Mouse (Mus musculus): ENCODE measurements around the gene Akap10. TPM values are rescaled to one million over a fixed set of nuclear protein-coding genes. Genes with fewer than 3 reads are reported as not detected.

Akap10 gene
- polyA plus RNA-seq, 1 experiment from 2014 or later: 21.9 TPM

DNA sequence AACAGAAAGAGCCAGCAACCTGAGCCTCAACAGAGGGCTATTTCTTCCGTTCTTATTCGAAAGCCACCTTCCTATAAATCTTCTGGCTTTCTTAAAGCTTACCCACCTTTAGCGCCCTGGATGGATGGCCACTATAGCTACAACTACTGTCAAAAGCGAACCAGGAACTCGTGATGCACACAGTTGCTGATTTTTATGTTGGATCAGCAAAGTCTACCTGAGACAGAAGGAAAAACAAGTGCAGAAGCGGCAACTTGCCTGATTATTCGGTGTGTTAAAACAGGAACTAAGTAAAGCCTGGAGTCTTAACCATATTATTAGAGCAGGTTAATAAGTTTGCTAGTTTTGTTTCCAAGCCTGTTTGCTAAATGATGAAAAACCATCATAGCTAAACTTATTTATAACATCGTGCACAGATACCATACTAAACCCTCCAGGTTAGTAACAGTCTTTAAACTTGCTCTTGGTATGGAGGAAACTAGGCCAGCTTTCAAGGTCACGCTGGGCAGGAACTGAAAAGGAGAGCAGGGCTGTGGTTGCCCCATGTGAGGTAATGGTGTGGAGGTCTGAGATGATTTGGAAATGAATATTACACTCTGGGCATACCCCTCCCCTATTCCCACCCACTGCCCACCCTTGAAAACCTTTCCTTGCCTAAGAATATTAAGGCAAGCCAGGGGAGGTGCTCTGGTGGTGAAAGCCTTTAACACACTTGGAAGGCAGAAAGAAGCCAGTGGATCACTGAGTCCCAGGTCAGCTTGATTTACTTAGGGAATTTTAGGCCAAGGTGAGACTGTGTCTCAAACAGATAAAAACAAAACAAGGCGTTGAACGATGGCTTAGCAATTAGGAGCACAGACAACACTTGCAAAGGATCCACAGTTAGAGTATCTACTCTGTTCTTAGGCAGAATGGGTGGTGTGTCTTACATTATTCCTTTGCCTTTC lies 861 bp upstream of the Akap10 start:
- H3K27me3 ChIP-seq: no peaks in the 10 kb centered on the region
- in situ Hi-C loops (cut with MboI; ENCODE audit: low pct_unique_long_range_greater_than_20kb): loop anchor here (25.0 kb wide), 1 partner anchor 656 kb away; no protein-coding TSS in a partner anchor
- CTCF ChIA-PET: no interaction called here
- DNase-seq (ENCODE audit: low read depth, low spot score) (no peak), ATAC-seq (no peak)
- POLR2A ChIA-PET: interaction anchor here (1.2 kb wide), 1 partner anchor 350 kb away, joined by 4 read pairs; the partner anchor contains the start of genes Ttc19 and Zswim7
- no peak for TF ChIP-seq CTCF (IDR thresholded peaks at IDR 0.05)

DNA sequence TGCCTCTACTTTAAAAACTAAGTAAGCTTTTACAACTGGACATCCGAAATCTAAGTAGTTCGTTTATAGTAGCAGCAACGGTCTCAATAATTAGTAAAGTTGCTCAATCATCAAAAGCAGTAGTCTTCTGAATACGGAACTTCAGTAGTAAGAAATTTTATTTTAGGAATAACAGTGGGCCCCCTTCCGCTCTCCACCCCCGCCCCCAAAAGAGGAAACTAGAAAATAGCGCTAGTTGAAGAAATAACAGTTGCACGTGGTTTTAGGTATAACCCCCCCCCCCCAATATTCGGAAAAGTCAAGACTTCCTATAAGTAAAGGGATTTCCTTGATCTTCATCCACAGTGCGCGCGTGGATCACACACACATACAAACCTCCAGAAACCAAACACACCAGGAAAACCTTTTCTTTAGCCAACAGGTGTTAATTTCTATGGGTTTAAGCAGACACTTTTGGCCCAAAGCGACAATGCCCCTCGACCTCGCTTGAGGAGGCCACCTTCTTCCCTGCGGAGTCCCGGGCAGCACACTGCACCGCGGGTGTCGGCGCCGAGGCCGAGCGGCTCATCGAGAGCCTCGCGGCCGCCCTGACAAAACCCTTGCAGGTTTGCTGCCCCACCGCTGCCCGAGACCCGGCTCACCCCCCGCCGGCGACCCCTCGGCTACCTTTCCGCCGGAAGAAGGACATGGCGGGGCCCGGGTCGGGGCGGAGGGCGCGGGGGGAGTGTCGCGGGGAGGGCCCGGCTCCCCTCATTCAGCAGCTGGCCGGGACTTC lies 542 bp downstream of the Akap10 start:
- ATAC-seq (peak; percentile 20), DNase-seq (ENCODE audit: low read depth, low spot score) (no peak)
- H3K27me3 ChIP-seq: no peaks in the 10 kb centered on the region
- in situ Hi-C loops (cut with MboI; ENCODE audit: low pct_unique_long_range_greater_than_20kb): loop anchor here (25.0 kb wide), 1 partner anchor 658 kb away; no protein-coding TSS in a partner anchor
- ChIA-PET CTCF (no interaction called here), POLR2A (no interaction called here)
- TF ChIP-seq CTCF (IDR thresholded peaks at IDR 0.05): no peak

DNA sequence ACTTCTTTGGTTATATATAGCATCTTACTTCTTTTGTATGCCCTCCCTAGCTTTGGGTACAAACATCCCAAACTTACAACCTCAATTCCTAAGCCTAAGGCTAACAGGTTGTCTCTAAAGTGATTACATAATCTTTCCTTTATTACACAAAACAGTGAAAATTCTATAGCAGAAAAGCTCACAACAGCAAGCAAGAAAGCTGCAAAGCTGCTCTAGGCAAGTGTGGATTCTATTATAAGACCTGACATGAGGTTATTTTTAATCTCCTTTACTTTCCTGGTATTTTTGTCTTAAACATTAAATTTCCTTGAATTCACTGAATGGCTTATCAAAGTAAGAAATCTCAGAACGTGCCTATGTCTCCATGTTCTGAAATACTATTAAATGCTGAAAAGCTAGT lies 6.7 kb downstream of the Akap10 start:
- POLR2A ChIA-PET: no interaction called here
- H3K27me3 ChIP-seq: no peaks in the 10 kb centered on the region
- CTCF ChIA-PET: interaction anchor here (1.1 kb wide), 1 partner anchor 9 kb away, joined by 3 read pairs; no protein-coding TSS in a partner anchor
- DNase-seq (ENCODE audit: low read depth, low spot score) (no peak), ATAC-seq (no peak)
- in situ Hi-C loops (cut with MboI; ENCODE audit: low pct_unique_long_range_greater_than_20kb): no loop called here
- TF ChIP-seq CTCF (IDR thresholded peaks at IDR 0.05): no peak

DNA sequence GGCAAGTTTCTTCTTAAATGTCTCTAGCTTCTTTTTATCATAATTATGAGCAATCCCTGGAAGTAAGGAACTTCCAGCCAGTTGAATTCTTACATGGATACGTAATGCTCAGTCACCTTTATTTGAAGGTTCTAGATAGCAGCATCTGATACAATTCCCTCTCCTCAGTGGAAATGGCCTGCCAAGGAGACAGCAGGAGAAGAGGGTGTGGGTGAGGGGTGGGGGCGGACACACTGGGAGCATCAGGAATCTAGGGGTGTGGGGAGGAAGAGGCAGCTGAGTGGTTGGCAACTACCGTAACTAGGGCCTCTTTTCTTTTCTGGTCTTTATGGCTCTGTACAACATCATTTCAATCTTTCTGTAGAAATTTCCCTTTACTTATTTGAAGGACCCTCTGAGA lies 10.3 kb downstream of the Akap10 start:
- in situ Hi-C loops (cut with MboI; ENCODE audit: low pct_unique_long_range_greater_than_20kb): no loop called here
- ATAC-seq: no peak
- ChIA-PET CTCF (no interaction called here), POLR2A (no interaction called here)
- no peak for TF ChIP-seq CTCF (IDR thresholded peaks at IDR 0.05)
- H3K27me3 ChIP-seq: no peaks in the 10 kb centered on the region
- no peak for DNase-seq (ENCODE audit: low read depth, low spot score)

DNA sequence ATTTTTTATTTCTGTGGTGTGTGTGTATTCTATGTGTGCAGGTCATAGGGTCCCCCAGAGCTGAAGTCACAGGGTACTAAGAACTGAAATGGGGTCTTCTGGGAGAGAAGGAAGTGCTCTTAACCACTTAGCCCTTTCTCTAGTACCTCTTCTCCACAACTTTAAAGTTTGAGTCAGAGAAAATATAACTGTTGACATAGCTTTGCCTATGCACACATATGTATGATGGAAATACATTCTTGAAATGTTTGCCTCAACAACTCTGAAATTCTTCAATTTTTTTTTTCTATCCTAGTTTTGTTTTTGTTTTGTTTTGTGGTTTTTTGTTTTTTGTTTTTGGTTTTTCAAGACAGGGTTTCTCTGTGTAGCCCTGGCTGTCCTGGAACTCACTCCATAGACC lies 21.7 kb downstream of the Akap10 start:
- ChIA-PET CTCF (no interaction called here), POLR2A (no interaction called here)
- DNase-seq (ENCODE audit: low read depth, low spot score) (no peak), ATAC-seq (no peak)
- in situ Hi-C loops (cut with MboI; ENCODE audit: low pct_unique_long_range_greater_than_20kb): no loop called here
- TF ChIP-seq CTCF (IDR thresholded peaks at IDR 0.05): no peak
- H3K27me3 ChIP-seq: no peaks in the 10 kb centered on the region

DNA sequence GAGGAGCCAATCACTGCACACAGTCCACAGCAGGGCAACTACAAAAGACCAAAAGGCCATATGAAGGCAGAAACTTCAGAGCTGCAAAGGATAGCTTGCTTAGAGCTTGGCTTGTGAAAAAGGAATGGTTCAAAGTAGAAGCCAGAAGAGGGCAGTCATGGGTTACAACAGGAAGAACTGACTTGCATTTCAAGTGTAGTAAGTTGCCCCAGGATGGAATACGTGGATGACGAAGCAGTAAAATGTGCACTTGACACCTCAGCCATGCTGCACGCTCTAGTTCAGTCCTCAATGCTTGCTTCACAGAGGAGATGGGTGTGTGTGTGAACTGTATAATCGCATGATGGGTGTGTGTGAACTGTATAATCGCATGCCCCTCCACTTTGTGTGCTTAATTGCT lies 47.9 kb downstream of the Akap10 start:
- DNase-seq (ENCODE audit: low read depth, low spot score) (no peak), ATAC-seq (no peak)
- H3K27me3 ChIP-seq: no peaks in the 10 kb centered on the region
- POLR2A ChIA-PET: no interaction called here
- TF ChIP-seq CTCF (IDR thresholded peaks at IDR 0.05): peak; percentile 17
- CTCF ChIA-PET: no interaction called here
- in situ Hi-C loops (cut with MboI; ENCODE audit: low pct_unique_long_range_greater_than_20kb): no loop called here

DNA sequence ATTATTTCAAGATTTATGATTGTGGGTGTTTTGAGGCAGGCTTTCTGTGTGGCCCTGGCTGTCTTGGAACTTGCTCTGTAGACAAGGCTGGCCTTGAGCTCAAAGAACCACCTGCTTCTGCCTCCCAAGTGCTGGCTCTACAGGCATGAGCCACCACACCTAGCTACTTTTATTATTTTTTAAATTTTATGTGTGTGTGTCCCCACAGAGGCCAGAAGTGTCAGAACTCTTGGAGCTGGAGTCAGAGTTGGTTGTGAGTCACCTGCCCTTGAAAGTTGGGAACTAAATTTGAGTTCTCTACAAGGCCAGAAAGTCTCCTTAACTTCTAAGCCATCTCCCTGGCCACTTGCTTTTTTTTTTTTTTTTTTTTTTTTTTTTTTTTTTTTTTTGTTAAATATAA lies 50.1 kb downstream of the Akap10 start:
- H3K27me3 ChIP-seq: no peaks in the 10 kb centered on the region
- in situ Hi-C loops (cut with MboI; ENCODE audit: low pct_unique_long_range_greater_than_20kb): no loop called here
- no peak for ATAC-seq

DNA sequence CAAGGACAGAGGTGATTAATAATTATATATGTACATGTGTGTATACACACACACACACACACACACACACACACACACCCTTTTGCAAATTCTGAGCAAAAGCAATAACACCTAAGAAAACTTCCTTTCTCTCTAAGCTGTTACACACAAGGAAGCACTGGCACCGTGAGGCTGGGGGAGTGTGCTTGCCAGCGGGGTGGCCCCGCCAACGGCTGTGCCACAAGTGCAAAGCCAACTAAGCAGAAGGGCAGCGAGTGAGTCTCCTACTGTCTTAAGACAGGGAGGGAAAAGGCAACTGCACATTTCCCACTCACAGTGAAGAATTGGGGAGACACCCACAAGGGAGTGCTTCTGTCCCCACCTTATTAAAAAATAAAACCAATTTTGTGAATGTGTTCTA lies 58.2 kb downstream of the Akap10 start:
- POLR2A ChIA-PET: no interaction called here
- ATAC-seq (no peak), DNase-seq (ENCODE audit: low read depth, low spot score) (no peak)
- H3K27me3 ChIP-seq: no peaks in the 10 kb centered on the region
- CTCF ChIA-PET: no interaction called here
- in situ Hi-C loops (cut with MboI; ENCODE audit: low pct_unique_long_range_greater_than_20kb): no loop called here
- no peak for TF ChIP-seq CTCF (IDR thresholded peaks at IDR 0.05)

More for the DNA sequence above, 50.1 kb downstream of the Akap10 start:
- CTCF ChIA-PET: no interaction called here
- POLR2A ChIA-PET: no interaction called here
- no peak for TF ChIP-seq CTCF (IDR thresholded peaks at IDR 0.05)
- DNase-seq (ENCODE audit: low read depth, low spot score): no peak

DNA sequence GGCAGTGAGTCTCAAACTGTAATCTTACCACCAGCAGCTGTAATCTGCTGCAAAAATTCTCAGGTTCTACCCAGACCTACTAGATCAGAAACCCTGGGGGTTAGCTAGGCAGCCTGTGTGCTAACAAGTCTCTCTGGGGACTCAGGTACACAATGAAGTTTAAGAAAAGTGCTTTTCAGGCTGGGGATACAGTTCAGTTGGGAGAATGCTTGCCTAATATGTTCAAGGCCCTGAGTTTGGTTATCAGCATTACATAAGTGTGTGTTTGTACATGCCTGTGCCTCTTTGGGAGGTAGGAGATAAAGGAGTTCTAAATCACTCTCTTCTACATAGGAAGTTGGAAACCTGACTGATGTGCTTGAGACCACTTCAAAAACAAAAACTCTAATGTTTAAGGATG lies 63.2 kb downstream of the Akap10 start:
- H3K27me3 ChIP-seq: no peaks in the 10 kb centered on the region
- ChIA-PET POLR2A (no interaction called here), CTCF (no interaction called here)
- ATAC-seq (no peak), DNase-seq (ENCODE audit: low read depth, low spot score) (no peak)
- in situ Hi-C loops (cut with MboI; ENCODE audit: low pct_unique_long_range_greater_than_20kb): no loop called here
- no peak for TF ChIP-seq CTCF (IDR thresholded peaks at IDR 0.05)

DNA sequence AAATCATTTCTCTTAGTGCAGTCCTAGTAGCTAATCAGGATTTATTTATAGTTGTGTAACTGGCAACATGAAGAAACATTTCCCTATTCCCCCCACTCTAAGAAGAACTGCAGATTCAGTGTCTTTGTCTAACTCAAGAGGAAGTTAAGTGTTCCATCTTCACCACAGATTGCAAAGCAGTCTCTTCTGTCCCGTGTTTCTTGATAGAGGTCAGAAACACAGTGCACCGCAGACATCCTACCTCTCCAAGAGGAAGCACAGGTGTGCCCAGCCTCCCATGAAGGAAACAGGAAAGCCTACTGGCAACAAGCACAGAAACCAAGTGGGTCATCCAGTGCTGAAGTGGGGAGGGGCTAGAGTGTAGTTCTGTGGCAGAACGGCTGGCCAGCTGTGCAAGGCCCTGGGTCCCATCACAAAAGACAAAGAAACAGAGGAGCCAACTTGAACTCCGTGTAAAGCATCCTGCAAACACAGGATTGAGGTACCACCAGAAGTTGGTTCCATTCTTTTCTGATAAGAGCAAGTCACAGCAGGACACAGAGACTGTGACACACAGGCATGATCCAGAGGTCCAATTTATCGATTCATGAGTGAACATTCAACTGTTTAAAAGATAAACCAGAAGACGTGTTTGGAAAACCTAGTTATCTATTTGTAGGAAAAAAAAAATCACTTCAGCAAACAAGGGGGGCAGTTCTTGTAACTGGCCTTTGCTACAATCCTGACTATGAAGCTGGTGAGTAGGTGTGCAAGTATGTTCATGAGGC lies 68.1 kb downstream of the Akap10 start:
- DNase-seq (ENCODE audit: low read depth, low spot score) (no peak), ATAC-seq (no peak)
- no peaks in the 10 kb centered on the region for H3K27me3 ChIP-seq
- CTCF ChIA-PET: no interaction called here
- POLR2A ChIA-PET: no interaction called here
- no peak for TF ChIP-seq CTCF (IDR thresholded peaks at IDR 0.05)
- in situ Hi-C loops (cut with MboI; ENCODE audit: low pct_unique_long_range_greater_than_20kb): no loop called here
